Mouse (Mus musculus) heart, adult 11 months (tissue): ENCODE results near the gene Rsph1.

Source experiments
- DNase-seq: peaks from one replicate; pipeline ENCODE4 v3.0.0; 2022

The Rsph1 gene

DNA sequence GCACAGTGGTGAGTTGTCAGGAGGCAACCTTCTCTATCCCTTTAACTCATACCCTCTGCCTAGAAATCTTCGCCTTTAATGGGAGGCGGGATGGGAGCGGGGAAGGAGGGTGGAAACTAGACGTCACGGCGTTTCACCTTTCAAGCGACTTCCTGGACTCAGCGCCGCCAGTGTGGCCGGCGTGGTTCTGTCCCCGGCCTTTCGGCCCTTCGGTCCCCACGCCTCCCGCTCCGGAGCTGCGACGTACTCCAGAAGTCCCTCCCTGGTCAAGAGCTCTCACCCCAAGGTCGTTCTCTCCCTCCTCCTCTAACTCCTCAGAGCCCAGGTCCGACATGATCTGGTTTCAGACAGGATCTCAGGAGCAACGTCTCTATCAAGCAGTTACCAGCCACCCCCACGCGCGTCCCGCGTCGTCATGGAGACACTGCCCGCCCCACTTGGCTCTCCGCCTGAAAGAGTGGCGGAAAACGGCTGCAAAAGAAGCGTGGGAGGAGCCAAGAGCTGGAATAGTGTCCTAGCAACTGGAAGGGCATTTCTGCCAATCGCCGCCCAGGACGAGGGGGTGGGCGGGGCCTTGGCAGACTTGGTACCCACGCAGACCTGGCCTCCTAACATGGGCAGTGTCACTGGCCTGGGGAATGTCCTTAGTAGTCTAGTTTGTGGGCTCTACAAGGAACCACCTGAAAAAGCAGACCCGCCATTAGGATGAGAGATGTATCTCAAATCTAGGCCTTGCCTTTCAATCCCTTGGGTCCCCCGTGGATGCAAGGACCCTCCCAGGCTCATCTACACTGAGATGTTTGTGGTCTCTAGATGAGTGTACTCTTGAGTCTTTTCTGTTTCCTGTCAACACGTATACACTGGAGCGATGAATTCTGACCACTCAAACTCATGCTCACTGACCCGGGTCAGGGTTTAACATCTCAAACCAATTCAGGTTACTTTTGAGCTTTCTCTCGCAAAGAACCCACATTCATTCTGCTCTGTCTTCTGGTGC lies at the start of gene Rsph1:
TSS of gene Rsph1 (minus strand) at position 462 of the 997 bp plus-strand sequence.
- peak; percentile 100 for DNase-seq

- DNase-seq = no peak
Measured at GRCm38 (mm10) chr17:31326220-31326852, 49.2 kb upstream of the Rsph1 start.

GRCm38 (mm10) chr17:31325451-31326219 lies 48.5 kb upstream of the Rsph1 start:
- no peak for DNase-seq

DNA sequence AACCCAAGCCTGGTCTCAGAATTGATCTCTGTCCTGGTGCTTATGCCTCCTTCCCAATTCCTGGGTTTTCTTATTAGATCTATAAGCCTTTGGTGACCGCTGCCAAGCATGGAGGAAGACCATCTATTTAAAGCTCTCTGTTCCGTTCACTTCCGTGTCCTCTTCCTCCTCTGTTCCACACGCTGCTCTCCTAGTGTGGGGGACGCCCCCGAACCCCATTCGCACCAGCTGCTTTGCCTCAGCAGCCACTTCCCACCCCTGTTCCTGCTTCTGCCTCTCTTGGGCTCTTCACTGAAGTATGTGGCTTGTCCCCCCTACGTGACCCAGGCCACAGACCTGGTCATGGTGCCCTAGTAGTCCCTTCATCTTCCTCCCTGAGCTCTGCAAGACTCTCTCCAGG lies 47.0 kb upstream of the Rsph1 start:
- DNase-seq = no peak

DNA sequence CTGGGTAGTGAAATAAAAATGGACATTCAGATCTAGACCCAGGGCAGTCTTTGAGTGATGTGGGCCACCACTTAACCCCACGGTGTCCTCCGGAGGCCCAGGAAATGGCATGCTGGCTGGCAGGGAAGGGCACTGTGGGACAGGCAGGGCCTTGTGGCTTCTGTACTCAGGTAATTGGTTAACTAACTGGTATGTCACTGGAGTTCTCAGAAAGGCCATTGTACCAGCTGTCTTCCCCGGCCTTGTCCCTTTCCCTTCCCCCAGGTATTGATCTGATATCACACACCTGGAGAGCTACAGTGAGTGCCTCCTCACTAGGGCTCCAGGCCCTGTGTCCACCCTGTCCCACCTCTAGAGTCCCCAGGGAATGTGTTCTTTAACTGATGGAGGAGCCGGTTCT lies 46.2 kb upstream of the Rsph1 start:
- DNase-seq = no peak

GRCm38 (mm10) chr17:31322446-31322845 lies 45.3 kb upstream of the Rsph1 start:
- no peak for DNase-seq

- DNase-seq = peak; percentile 93
Measured at GRCm38 (mm10) chr17:31321425-31321824, 44.2 kb upstream of the Rsph1 start.

DNA sequence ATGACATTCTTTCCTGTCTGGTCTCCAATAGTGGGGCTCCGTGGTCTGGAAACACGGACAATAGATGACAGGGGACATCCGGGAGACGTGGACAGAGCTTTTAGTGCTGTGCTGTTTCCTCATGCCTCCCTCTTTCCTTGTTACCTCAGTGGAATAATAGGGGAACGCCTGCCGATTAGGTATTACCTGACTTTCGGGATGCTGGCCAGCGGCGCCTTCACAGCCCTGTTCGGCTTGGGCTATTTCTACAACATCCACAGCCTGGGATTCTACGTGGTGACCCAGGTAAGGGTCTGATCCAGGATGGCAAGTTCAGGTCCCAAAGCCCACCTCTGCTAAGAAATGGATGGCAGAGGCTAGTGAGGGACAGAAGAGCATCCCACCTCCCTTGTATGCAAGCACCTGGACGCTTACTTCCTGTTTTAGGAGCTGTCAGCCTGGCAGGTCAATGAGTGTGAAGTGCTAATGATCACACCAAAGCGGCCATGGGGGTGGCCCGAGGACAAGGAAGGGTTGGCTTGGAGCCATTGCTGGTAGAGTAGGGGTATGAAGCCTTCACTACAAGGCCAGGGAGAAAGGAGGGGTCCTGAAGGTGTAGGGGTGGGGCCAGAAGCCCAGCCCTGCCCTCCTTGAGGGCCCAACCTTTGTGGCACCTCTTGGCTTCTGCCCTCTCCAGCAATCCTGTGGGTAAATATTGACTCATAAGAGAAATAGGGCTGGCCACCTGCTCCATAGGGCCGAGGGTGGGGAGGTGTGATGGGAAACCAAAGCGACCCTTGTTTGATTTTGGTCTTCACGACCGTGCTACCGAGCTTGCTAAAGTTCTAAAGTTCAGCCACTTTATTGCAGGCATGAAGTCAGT lies 42.0 kb upstream of the Rsph1 start:
- no peak for DNase-seq

GRCm38 (mm10) chr17:31317521-31318272 lies 40.5 kb upstream of the Rsph1 start:
- DNase-seq = no peak

GRCm38 (mm10) chr17:31316998-31317397 lies 39.8 kb upstream of the Rsph1 start:
- DNase-seq = no peak

GRCm38 (mm10) chr17:31315993-31316392 lies 38.8 kb upstream of the Rsph1 start:
- no peak for DNase-seq

- DNase-seq = peak; percentile 91
Measured at GRCm38 (mm10) chr17:31315046-31315792, 38.0 kb upstream of the Rsph1 start.

DNA sequence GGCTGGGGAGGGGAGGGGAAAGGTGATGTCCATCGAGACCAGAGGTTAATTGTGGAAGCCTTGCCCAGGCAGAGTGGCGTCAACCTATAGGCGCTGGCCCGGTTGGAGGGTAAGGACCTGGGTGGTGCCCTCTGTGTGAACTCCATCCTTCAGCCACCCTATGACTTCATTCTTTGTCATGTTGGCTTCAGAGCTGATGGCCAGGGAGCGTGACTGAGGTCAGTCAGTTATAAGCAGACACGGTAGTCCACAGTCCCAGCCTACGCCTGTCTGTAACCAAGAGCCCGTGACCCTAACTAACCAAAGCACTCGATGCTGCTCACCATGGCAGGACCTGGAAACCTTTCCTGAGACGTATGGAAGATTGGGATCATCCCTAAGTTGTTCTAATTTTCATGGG lies 35.5 kb upstream of the Rsph1 start:
- no peak for DNase-seq

DNA sequence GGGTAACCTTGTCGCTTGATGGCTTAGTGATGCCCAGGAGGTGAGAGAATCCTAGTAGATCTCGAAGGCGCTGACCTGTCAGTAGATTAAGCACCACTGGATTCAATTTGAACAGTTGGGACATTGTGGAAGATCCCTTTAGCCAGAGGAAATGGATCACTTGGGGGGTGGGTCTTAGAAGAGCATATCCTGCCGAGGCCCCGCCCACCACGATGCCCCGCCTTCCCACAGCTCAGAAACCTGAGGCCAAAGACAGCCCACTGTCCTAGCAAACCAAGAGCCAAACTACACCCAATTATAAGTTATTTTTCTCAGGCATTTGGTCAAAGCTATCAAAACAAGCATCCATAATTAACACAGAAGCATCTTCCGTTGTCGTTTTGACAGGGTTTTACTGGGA lies 33.9 kb upstream of the Rsph1 start:
- no peak for DNase-seq

GRCm38 (mm10) chr17:31309281-31309793 lies 32.2 kb upstream of the Rsph1 start:
- no peak for DNase-seq

GRCm38 (mm10) chr17:31308291-31308816 lies 31.2 kb upstream of the Rsph1 start:
- DNase-seq = peak; percentile 94

DNA sequence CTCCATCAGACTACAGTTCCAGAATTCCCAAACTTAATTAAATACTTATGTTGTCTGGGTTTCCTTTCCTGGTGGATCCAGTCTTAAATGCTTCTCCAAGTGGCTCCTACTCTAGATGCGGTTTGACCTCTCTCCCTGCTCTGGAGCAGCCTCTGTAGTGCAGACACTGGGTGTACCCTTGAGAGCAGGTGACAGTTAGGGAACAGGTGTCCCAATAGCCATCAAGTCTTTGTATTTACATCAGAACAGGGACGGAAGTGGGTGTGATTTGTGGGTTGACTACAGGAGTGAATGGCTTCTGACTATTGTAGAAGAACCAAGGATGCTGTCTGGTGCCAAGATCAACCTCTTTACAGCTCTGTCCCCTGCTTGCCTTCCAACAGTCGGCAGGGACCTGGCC lies 30.6 kb upstream of the Rsph1 start:
- DNase-seq = no peak

- no peak for DNase-seq
Measured at GRCm38 (mm10) chr17:31305776-31306120, 28.6 kb upstream of the Rsph1 start.

- DNase-seq = peak; percentile 97
Measured at GRCm38 (mm10) chr17:31304895-31305775, 28.0 kb upstream of the Rsph1 start.
